Mouse (Mus musculus) induced T-regulatory cell, adult 2 months (primary cell): ENCODE data around the gene Vmn2r50.
"Not testable (repeated sequence)": the region's sequence is repeated elsewhere in the genome, so short reads cannot be mapped to it uniquely, and the experiment has no call there.

ENCODE experiments used
- DNase-seq: peaks from one replicate; pipeline ENCODE4 v3.0.0-alpha.2; 2012; ENCODE audit warnings: low read depth

The Vmn2r50 gene

GRCm38 (mm10) chr7:10053196-10053595 lies at the start of gene Vmn2r50:
TSS of gene Vmn2r50 (minus strand) at chr7:10053296.
- DNase-seq: not testable (repeated sequence)

- not testable (repeated sequence) for DNase-seq
Observed at GRCm38 (mm10) chr7:9992157-9992556, 60.9 kb downstream of the Vmn2r50 start, which contains the start of gene Vmn2r49. TSS of gene Vmn2r49 (minus strand) at chr7:9992257.
